Mouse (Mus musculus): Measurements from ENCODE around the gene Hunk.

GRCm38 (mm10) chr16:90351726-90352125 lies 34.1 kb upstream of the Hunk start:
- TF ChIP-seq E2F4 (IDR thresholded peaks at IDR 0.05; ENCODE audit: borderline replicate concordance, low read depth, low read length): no peak
- no peak for TF ChIP-seq MAX (IDR thresholded peaks at IDR 0.05; ENCODE audit: low read length)
- TF ChIP-seq USF1 (IDR thresholded peaks at IDR 0.05; ENCODE audit: low read depth, low read length): no peak
- no peak for TF ChIP-seq POLR2A (IDR thresholded peaks at IDR 0.05; ENCODE audit: control insufficient read depth in 1 of 2, insufficient read depth in 1 of 2, low read depth in 1 of 2, low read length in 2 of 2, poor library complexity in 1 of 2)
- no peak for TF ChIP-seq CTCF (IDR thresholded peaks at IDR 0.05 in 2 of 3, conservative IDR thresholded peaks at IDR 0.05 in 1 of 3; ENCODE audit: control insufficient read depth in 1 of 3, insufficient read depth in 1 of 3, low read depth in 2 of 3, low read length in 3 of 3, poor library complexity in 1 of 3, severe bottlenecking in 1 of 3)
- TF ChIP-seq KAT2A (conservative IDR thresholded peaks at IDR 0.05; ENCODE audit: low read depth, low read length): no peak
- TF ChIP-seq UBTF (IDR thresholded peaks at IDR 0.05; ENCODE audit: borderline replicate concordance, insufficient read depth, low read depth, low read length): no peak
- no peak for TF ChIP-seq GABPA (IDR thresholded peaks at IDR 0.05; ENCODE audit: low read depth, low read length)

Data from MEL (cell line).